Mouse (Mus musculus) embryonic facial prominence, embryonic 12.5 days (tissue): ENCODE data around the gene Smagp. TPM values are rescaled to one million over a fixed set of nuclear protein-coding genes. Genes with fewer than 3 reads are reported as not detected.

Experiments
- ATAC-seq: fragments of 200-750 bp; cut with Nextera tagmentation; 2 replicates; pipeline ENCODE4 v1.8.0; 2017; ENCODE audit not compliant: insufficient number of reproducible peaks, insufficient read depth, low FRiP score, low TSS enrichment
- H3K27ac ChIP-seq: fragments of 300-500 bp; sonication (generic); 2 replicates; pipeline ENCODE4 v1.5.1; 2016; ENCODE audit warnings: mild to moderate bottlenecking
- H3K27me3 ChIP-seq: fragments of 300-500 bp; sonication (generic); 2 replicates; pipeline ENCODE4 v1.6.1; 2016; ENCODE audit warnings: mild to moderate bottlenecking, moderate library complexity
- H3K36me3 ChIP-seq: fragments of 300-500 bp; sonication (generic); 2 replicates; pipeline ENCODE4 v1.6.1; 2016; ENCODE audit warnings: mild to moderate bottlenecking
- H3K4me1 ChIP-seq: fragments of 300-500 bp; sonication (generic); 2 replicates; pipeline ENCODE4 v1.6.1; 2016
- H3K4me2 ChIP-seq: fragments of 300-500 bp; sonication (generic); replicated peaks from 2 replicates; pipeline ENCODE4 v1.6.1; 2016; ENCODE audit warnings: mild to moderate bottlenecking, moderate library complexity
- H3K4me3 ChIP-seq: fragments of 300-500 bp; sonication (generic); 2 replicates; pipeline ENCODE4 v1.5.1; 2016; ENCODE audit warnings: mild to moderate bottlenecking
- H3K9ac ChIP-seq: fragments of 300-500 bp; sonication (generic); 2 replicates; pipeline ENCODE4 v1.6.1; 2016; ENCODE audit warnings: mild to moderate bottlenecking, moderate library complexity
- H3K9me3 ChIP-seq: fragments of 300-500 bp; sonication (generic); 2 replicates; pipeline ENCODE4 v1.6.1; 2016; ENCODE audit warnings: mild to moderate bottlenecking, moderate library complexity
- WGBS: fragments of 180-500 bp; shearing (Covaris S2); methylation state at CpG from one replicate; pipeline ENCODE4 v1.1.7; 2016; 5-methylcytosine and 5-hydroxymethylcytosine counted together
- polyA plus RNA-seq: library from polyadenylated mRNA; unstranded; fragments of >200 nt; fragmentation: Nextera tagmentation; extraction: Ambion mirVana; gene quantifications from 2 replicates; pipeline ENCODE4 v1.2.1, GENCODE M21; 2016

Gene Smagp
- polyA plus RNA-seq, 1 experiment from 2014 or later: 7.2 TPM

- H3K27me3 ChIP-seq: peaks cover 39% of the 10 kb centered on the region
- WGBS: 36% methylated on average over 3 of the region's 3 CpGs
- no peak for ATAC-seq
Measured at GRCm38 (mm10) chr15:100601669-100602068, 35.1 kb downstream of the Smagp start.

GRCm38 (mm10) chr15:100600696-100601272 lies 36.0 kb downstream of the Smagp start:
- peaks cover 7% of the 10 kb centered on the region; the same call in 1 of the 2 replicates for H3K4me1 ChIP-seq
- no peak for ATAC-seq
- peak overlapping the region; percentile 96 for H3K4me2 ChIP-seq
- peak overlapping the region; percentile 83 for H3K4me3 ChIP-seq
- H3K9ac ChIP-seq: no peak overlapping the region
- peaks cover 39% of the 10 kb centered on the region for H3K27me3 ChIP-seq
- no peaks in the 10 kb centered on the region for H3K36me3 ChIP-seq
- H3K27ac ChIP-seq: no peak overlapping the region
- 9% methylated on average over 21 of the region's 21 CpGs for WGBS
- H3K9me3 ChIP-seq: no peaks in the 10 kb centered on the region

More at GRCm38 (mm10) chr15:100601669-100602068, 35.1 kb downstream of the Smagp start:
- Histone ChIP-seq H3K4me1 (peaks cover 7% of the 10 kb centered on the region; the same call in 1 of the 2 replicates), H3K36me3 (no peaks in the 10 kb centered on the region), H3K27ac (no peak overlapping the region), H3K4me3 (no peak overlapping the region), H3K4me2 (no peak overlapping the region), H3K9ac (no peak overlapping the region), H3K9me3 (no peaks in the 10 kb centered on the region)

GRCm38 (mm10) chr15:100600047-100600695 lies 36.6 kb downstream of the Smagp start:
- peak; percentile 42; the same call in 1 of the 2 replicates for ATAC-seq
- peaks cover 33% of the 10 kb centered on the region for H3K27me3 ChIP-seq
- WGBS: 2% methylated on average over 35 of the region's 35 CpGs

GRCm38 (mm10) chr15:100599276-100600046 lies 37.3 kb downstream of the Smagp start, which contains the start of gene Pou6f1:
Gene Pou6f1, minus strand, starts transcription at chr15:100599984.
- WGBS: under 1% methylated on average over 66 of the region's 76 CpGs
- Histone ChIP-seq H3K9me3 (no peaks in the 10 kb centered on the region), H3K4me2 (peak within 1 kb of the TSS; percentile 96)

More at GRCm38 (mm10) chr15:100600047-100600695, 36.6 kb downstream of the Smagp start:
- peak overlapping the region; percentile 83 for H3K4me3 ChIP-seq
- peak overlapping the region; percentile 96 for H3K4me2 ChIP-seq
- H3K36me3 ChIP-seq: no peaks in the 10 kb centered on the region
- peak overlapping the region; percentile 86 for H3K9ac ChIP-seq
- no peaks in the 10 kb centered on the region for H3K9me3 ChIP-seq
- no peak overlapping the region for H3K27ac ChIP-seq
- H3K4me1 ChIP-seq: peaks cover 7% of the 10 kb centered on the region; the same call in 1 of the 2 replicates

GRCm38 (mm10) chr15:100598883-100599275 lies 37.9 kb downstream of the Smagp start:
- Histone ChIP-seq H3K9ac (peak overlapping the region; percentile 86), H3K4me2 (peak overlapping the region; percentile 96), H3K4me3 (peak overlapping the region; percentile 83), H3K27ac (no peak overlapping the region), H3K4me1 (peaks cover 7% of the 10 kb centered on the region; the same call in 1 of the 2 replicates), H3K27me3 (peaks cover 27% of the 10 kb centered on the region), H3K9me3 (no peaks in the 10 kb centered on the region; the same call in 1 of the 2 replicates), H3K36me3 (no peaks in the 10 kb centered on the region)
- ATAC-seq: no peak
- 2% methylated on average over 12 of the region's 12 CpGs for WGBS

More at GRCm38 (mm10) chr15:100599276-100600046, 37.3 kb downstream of the Smagp start, which contains the start of gene Pou6f1:
- Histone ChIP-seq H3K4me1 (peaks cover 7% of the 10 kb centered on the region; the same call in 1 of the 2 replicates), H3K4me3 (peak within 1 kb of the TSS; percentile 83), H3K27ac (no peak within 1 kb of the TSS), H3K36me3 (no peaks in the 10 kb centered on the region), H3K27me3 (peaks cover 28% of the 10 kb centered on the region), H3K9ac (peak within 1 kb of the TSS; percentile 86)
- ATAC-seq: no peak

GRCm38 (mm10) chr15:100598287-100598882 lies 38.4 kb downstream of the Smagp start:
- H3K9ac ChIP-seq: no peak overlapping the region
- no peak overlapping the region for H3K27ac ChIP-seq
- no peak for ATAC-seq
- H3K9me3 ChIP-seq: no peaks in the 10 kb centered on the region; the same call in 1 of the 2 replicates
- no peaks in the 10 kb centered on the region for H3K36me3 ChIP-seq
- H3K4me2 ChIP-seq: peak overlapping the region; percentile 96
- peaks cover 7% of the 10 kb centered on the region; the same call in 1 of the 2 replicates for H3K4me1 ChIP-seq
- peaks cover 25% of the 10 kb centered on the region for H3K27me3 ChIP-seq
- H3K4me3 ChIP-seq: peak overlapping the region; percentile 83
- 28% methylated on average over 9 of the region's 9 CpGs for WGBS

- 74% methylated on average over 6 of the region's 6 CpGs for WGBS
- ATAC-seq: no peak
Measured at GRCm38 (mm10) chr15:100592817-100593216, 43.9 kb downstream of the Smagp start.

GRCm38 (mm10) chr15:100590436-100590835 lies 46.3 kb downstream of the Smagp start:
- Histone ChIP-seq H3K36me3 (peaks cover 3% of the 10 kb centered on the region; the same call in 1 of the 2 replicates), H3K4me3 (no peak overlapping the region), H3K4me1 (no peaks in the 10 kb centered on the region), H3K9ac (no peak overlapping the region), H3K27me3 (no peaks in the 10 kb centered on the region), H3K4me2 (no peak overlapping the region), H3K9me3 (no peaks in the 10 kb centered on the region; the same call in 1 of the 2 replicates), H3K27ac (no peak overlapping the region)
- no peak for ATAC-seq
- 81% methylated on average over 8 of the region's 8 CpGs for WGBS

More at GRCm38 (mm10) chr15:100592817-100593216, 43.9 kb downstream of the Smagp start:
- H3K9ac ChIP-seq: no peak overlapping the region
- H3K4me2 ChIP-seq: no peak overlapping the region
- H3K27me3 ChIP-seq: no peaks in the 10 kb centered on the region
- no peak overlapping the region for H3K27ac ChIP-seq
- no peak overlapping the region for H3K4me3 ChIP-seq
- H3K4me1 ChIP-seq: no peaks in the 10 kb centered on the region
- no peaks in the 10 kb centered on the region; the same call in 1 of the 2 replicates for H3K9me3 ChIP-seq
- no peaks in the 10 kb centered on the region for H3K36me3 ChIP-seq

- Histone ChIP-seq H3K36me3 (peaks cover 3% of the 10 kb centered on the region; the same call in 1 of the 2 replicates), H3K27ac (no peak overlapping the region), H3K4me2 (no peak overlapping the region), H3K9ac (no peak overlapping the region), H3K9me3 (no peaks in the 10 kb centered on the region), H3K4me3 (no peak overlapping the region), H3K27me3 (no peaks in the 10 kb centered on the region), H3K4me1 (no peaks in the 10 kb centered on the region)
- WGBS: 76% methylated on average over 6 of the region's 6 CpGs
- ATAC-seq: no peak
Measured at GRCm38 (mm10) chr15:100588297-100588696, 48.4 kb downstream of the Smagp start.

- 75% methylated on average over 4 of the region's 4 CpGs for WGBS
- no peak for ATAC-seq
Measured at GRCm38 (mm10) chr15:100587166-100587565, 49.6 kb downstream of the Smagp start.

GRCm38 (mm10) chr15:100585931-100586330 lies 50.8 kb downstream of the Smagp start:
- peaks cover 3% of the 10 kb centered on the region; the same call in 1 of the 2 replicates for H3K36me3 ChIP-seq
- no peak for ATAC-seq
- WGBS: 91% methylated on average over 16 of the region's 16 CpGs

More at GRCm38 (mm10) chr15:100587166-100587565, 49.6 kb downstream of the Smagp start:
- H3K9me3 ChIP-seq: no peaks in the 10 kb centered on the region
- peaks cover 3% of the 10 kb centered on the region; the same call in 1 of the 2 replicates for H3K36me3 ChIP-seq
- no peak overlapping the region for H3K4me3 ChIP-seq
- no peaks in the 10 kb centered on the region for H3K4me1 ChIP-seq
- H3K27me3 ChIP-seq: no peaks in the 10 kb centered on the region
- H3K4me2 ChIP-seq: no peak overlapping the region
- no peak overlapping the region for H3K27ac ChIP-seq
- H3K9ac ChIP-seq: no peak overlapping the region

More at GRCm38 (mm10) chr15:100585931-100586330, 50.8 kb downstream of the Smagp start:
- H3K4me3 ChIP-seq: no peak overlapping the region
- H3K9ac ChIP-seq: no peak overlapping the region
- no peaks in the 10 kb centered on the region for H3K27me3 ChIP-seq
- no peak overlapping the region for H3K4me2 ChIP-seq
- no peaks in the 10 kb centered on the region for H3K4me1 ChIP-seq
- no peak overlapping the region for H3K27ac ChIP-seq
- H3K9me3 ChIP-seq: no peaks in the 10 kb centered on the region
